Mouse (Mus musculus) liver, adult 2 months (tissue): Measurements from ENCODE around the gene Sec24c.

ENCODE experiments used
- CTCF ChIP-seq: fragments of 200-500 bp; IDR thresholded peaks from 2 replicates; pipeline ENCODE4 v1.5.1; 2011; ENCODE audit warnings: low read depth, low read length, control low read depth
- POLR2A ChIP-seq: fragments of 200-500 bp; IDR thresholded peaks from 2 replicates; pipeline ENCODE4 v1.6.1; 2011; ENCODE audit warnings: low read length, control low read depth; ENCODE audit not compliant: insufficient read depth; ENCODE audit errors: extremely low read depth

DNA sequence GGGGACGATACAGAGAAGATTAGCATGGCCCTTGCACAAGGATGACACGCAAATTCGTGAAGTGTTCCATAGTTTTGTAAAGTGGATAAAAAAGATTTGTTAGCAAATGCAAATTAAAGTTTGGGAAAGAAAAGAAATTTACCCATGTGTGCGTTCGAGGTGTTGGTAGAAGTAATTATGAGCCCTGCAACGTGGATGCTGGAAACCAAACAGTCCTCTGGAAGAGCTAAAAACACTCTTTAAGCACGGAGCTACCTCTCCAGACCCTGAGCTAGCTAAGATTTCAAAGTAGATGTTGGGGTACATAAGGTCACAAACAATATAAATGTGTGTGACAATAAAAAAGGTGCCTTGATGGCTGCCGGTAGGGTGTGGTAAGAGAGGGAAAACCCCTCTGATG lies 27.4 kb downstream of the Sec24c start:
- TF ChIP-seq CTCF (no peak), POLR2A (no peak)
